Mouse (Mus musculus) stomach, embryonic 14.5 days (tissue): ENCODE data around the gene Ano7. TPM values are rescaled to one million over a fixed set of nuclear protein-coding genes. Genes with fewer than 3 reads are reported as not detected.
"Not testable (repeated sequence)": the region's sequence is repeated elsewhere in the genome, so short reads cannot be mapped to it uniquely, and the experiment has no call there.

ENCODE experiments used
- ATAC-seq: fragments of 200-750 bp; cut with Nextera tagmentation; 2 replicates; pipeline ENCODE4 v1.8.0; 2017; ENCODE audit warnings: low read depth, moderate TSS enrichment; ENCODE audit not compliant: insufficient number of reproducible peaks, insufficient read depth, low FRiP score
- H3K27ac ChIP-seq: fragments of 300-500 bp; sonication (generic); 2 replicates; pipeline ENCODE4 v1.5.1; 2014; ENCODE audit warnings: mild to moderate bottlenecking, low read length, moderate library complexity, mixed read lengths
- H3K27me3 ChIP-seq: fragments of 300-500 bp; sonication (generic); 2 replicates; pipeline ENCODE4 v1.6.1; 2014; ENCODE audit warnings: low read length, control low read depth, mixed read lengths; ENCODE audit not compliant: control insufficient read depth, insufficient read depth
- H3K36me3 ChIP-seq: fragments of 300-500 bp; sonication (generic); 2 replicates; pipeline ENCODE4 v1.6.1; 2014; ENCODE audit warnings: mild to moderate bottlenecking, control low read depth, low read length, moderate library complexity, mixed read lengths; ENCODE audit not compliant: control insufficient read depth, insufficient read depth
- H3K4me1 ChIP-seq: fragments of 300-500 bp; sonication (generic); 2 replicates; pipeline ENCODE4 v1.6.1; 2014; ENCODE audit warnings: low read length, control low read depth, mixed read lengths; ENCODE audit not compliant: control insufficient read depth, insufficient read depth
- H3K4me2 ChIP-seq: fragments of 300-500 bp; sonication (generic); replicated peaks from 2 replicates; pipeline ENCODE4 v1.6.1; 2014; ENCODE audit warnings: low read depth, low read length, control low read depth
- H3K4me3 ChIP-seq: fragments of 300-500 bp; sonication (generic); 2 replicates; pipeline ENCODE4 v1.5.1; 2014; ENCODE audit warnings: low read depth, low read length, control low read depth
- H3K9ac ChIP-seq: fragments of 300-500 bp; sonication (generic); replicated peaks from 2 replicates; pipeline ENCODE4 v1.6.1; 2014; ENCODE audit warnings: low read depth, mild to moderate bottlenecking, control low read depth, low read length, moderate library complexity, mixed read lengths
- H3K9me3 ChIP-seq: fragments of 300-500 bp; sonication (generic); 2 replicates; pipeline ENCODE4 v1.6.1; 2016; ENCODE audit warnings: low read depth, low read length, control low read depth; ENCODE audit not compliant: control insufficient read depth
- WGBS: fragments of 180-500 bp; shearing (Covaris S2); extraction: QIAGEN DNeasy Blood & Tissue Kit; methylation state at CpG from one replicate; pipeline ENCODE4 v1.1.7; 2014; 5-methylcytosine and 5-hydroxymethylcytosine counted together
- polyA plus RNA-seq: library from polyadenylated mRNA; unstranded; fragments of >200 nt; fragmentation: Nextera tagmentation; extraction: Ambion mirVana; gene quantifications from 2 replicates; pipeline ENCODE4 v1.2.1, GENCODE M21; 2014

Gene Ano7
- polyA plus RNA-seq, 1 experiment from 2014 or later, result 0.77 TPM

DNA sequence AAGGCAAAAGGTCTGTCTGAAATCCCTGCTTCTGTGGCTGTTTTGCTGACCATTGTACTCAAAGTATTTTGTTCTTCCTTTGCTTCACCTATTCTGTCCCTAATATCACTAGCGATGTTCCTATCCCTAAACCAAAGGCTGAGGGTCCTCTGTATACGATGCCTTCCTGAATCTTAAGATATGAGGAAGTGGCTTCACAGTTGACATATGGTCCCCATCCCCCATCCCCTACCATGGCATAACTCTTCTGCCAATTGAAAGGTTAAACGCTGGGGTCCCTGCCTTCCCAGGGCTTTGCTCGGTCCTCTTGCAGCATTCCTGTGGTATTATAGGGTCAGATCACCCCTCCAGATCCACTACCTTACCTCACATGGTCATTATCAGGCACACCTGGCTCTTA is 29.7 kb downstream of the Ano7 start:
- Histone ChIP-seq H3K9ac (no peak overlapping the region), H3K27me3 (no peaks in the 10 kb centered on the region), H3K4me1 (no peaks in the 10 kb centered on the region), H3K9me3 (no peaks in the 10 kb centered on the region), H3K27ac (no peak overlapping the region), H3K4me3 (no peak overlapping the region), H3K36me3 (peaks cover 18% of the 10 kb centered on the region), H3K4me2 (no peak overlapping the region)
- ATAC-seq, result no peak
- 74% methylated on average over 4 of the region's 4 CpGs for WGBS

DNA sequence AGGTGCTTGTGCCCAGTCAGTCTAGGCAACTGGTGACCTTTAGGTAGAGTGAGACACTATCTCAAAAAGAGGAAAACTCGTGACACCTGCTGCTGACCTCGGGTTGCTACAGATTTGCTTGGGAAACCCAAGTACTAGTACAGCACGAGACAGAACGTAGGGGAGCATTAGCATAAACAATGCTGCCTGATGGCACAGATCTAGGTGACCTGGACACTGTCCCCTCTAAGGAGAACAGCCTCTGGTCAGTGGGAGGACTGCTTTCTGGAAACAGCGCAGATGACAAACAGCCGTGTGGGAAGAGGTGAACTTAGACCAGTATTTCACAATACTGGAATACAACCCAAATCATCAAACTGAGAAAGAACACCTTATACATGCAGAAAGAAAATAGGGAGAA is 58.4 kb downstream of the Ano7 start:
- WGBS, result 82% methylated on average over 6 of the region's 6 CpGs
- Histone ChIP-seq H3K4me1 (no peaks in the 10 kb centered on the region), H3K4me2 (no peak overlapping the region), H3K27ac (no peak overlapping the region), H3K36me3 (peaks cover 75% of the 10 kb centered on the region), H3K9ac (no peak overlapping the region), H3K27me3 (no peaks in the 10 kb centered on the region), H3K9me3 (no peaks in the 10 kb centered on the region), H3K4me3 (no peak overlapping the region)
- no peak for ATAC-seq

DNA sequence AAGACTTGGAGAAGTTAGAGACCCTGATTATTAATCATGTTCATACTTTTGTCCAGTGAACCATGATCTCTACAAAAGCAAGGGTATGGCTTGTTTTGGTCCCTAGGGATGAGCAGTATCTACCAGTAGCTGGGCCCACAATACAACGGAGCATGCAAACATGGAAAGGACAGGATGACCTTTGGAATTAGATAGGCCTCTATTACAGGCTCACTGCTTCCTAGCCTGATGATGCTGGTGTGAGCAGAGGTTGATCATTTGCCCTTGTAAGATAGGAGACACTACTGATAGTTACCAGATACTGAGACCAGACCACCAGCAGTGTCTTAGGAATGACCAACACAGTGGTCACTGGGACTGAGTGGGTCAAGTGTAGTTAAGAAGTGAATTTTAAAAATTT is 65.6 kb downstream of the Ano7 start:
- no peaks in the 10 kb centered on the region for H3K27me3 ChIP-seq
- peaks cover 66% of the 10 kb centered on the region for H3K36me3 ChIP-seq
- H3K9me3 ChIP-seq, result no peaks in the 10 kb centered on the region
- no peak overlapping the region for H3K4me3 ChIP-seq
- no peak overlapping the region for H3K27ac ChIP-seq
- peaks cover 17% of the 10 kb centered on the region for H3K4me1 ChIP-seq
- no peak overlapping the region for H3K4me2 ChIP-seq
- no peak for ATAC-seq
- no peak overlapping the region for H3K9ac ChIP-seq
- 90% methylated on average over 1 of the region's 1 CpGs for WGBS

DNA sequence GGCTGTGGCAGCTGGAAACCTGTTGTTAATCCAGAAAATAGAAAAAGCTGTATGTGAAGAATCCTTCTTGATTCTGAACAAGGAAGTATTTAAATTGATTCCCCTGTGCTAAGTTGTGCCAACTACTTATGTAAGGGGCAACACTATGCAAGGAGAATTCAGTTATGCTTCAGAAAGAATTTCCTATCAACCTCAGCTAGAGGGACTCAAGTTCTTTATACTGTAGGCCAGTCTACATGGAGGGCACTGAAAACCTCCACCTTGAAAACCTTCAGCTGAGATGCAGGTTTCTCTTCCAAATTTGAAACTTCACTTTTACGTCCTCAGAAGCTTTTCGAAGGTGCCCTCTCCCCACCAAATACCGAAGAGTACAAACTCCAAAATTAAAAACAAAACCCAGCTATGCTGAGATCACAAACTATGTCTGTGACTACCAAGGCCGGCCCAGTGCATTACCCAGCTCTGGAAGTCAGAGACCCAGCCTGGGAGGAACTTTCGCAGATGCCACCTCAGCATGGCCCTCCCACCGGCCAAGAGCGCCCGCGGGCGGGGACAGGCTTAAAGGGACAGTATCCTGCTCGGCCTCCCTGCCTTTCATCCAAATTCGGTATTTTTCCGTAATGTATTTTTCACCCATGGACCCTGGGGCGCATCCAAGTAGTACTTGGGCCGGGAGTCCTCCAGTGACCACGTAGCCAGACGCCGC is 70.8 kb downstream of the Ano7 start:
- ATAC-seq, result peak; percentile 77
- Histone ChIP-seq H3K9ac (peak overlapping the region; percentile 67), H3K9me3 (no peaks in the 10 kb centered on the region), H3K36me3 (peaks cover 25% of the 10 kb centered on the region), H3K4me3 (peak overlapping the region; percentile 92), H3K4me2 (peak overlapping the region; percentile 62), H3K4me1 (peaks cover 24% of the 10 kb centered on the region), H3K27me3 (no peaks in the 10 kb centered on the region), H3K27ac (peak overlapping the region; percentile 94)
- 5% methylated on average over 18 of the region's 18 CpGs for WGBS

DNA sequence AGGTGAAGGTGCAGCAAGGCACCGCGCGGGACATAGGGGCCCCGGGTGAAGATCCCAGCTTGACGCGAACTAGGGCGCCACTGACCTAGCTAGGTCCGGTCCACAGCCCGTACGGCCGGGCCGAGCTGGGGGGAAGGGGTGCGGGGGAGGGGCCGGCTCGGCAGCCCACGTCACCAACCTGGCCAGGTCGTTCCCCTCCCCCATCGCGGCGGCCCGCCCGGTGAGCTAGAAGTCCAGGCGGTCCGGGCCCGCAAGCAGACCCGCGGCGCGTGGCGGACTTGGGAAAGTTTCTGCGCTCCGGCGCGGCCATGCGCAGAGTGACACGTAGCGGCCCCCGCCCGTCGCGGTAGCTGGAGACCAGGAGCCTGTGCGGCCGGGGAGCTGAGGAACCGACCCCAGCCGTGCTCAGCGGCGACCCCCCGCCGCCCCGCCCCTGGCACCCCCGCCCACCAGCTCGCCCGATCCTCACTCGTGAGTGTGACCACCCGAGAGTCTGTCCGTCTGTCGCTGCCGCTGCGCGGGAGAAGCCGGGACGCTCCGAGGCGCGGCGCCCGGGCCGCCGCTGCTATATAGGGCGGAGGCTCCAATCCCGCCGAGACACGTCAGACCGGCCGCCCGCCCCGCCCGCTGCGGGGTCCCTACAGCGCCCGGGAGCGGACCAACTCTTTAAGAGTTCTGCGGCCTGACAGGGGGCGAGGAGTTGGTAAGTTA is 71.5 kb downstream of the Ano7 start:
- Histone ChIP-seq H3K9ac (peak overlapping the region; percentile 67), H3K9me3 (no peaks in the 10 kb centered on the region), H3K4me2 (peak overlapping the region; percentile 62), H3K4me3 (peak overlapping the region; percentile 92), H3K4me1 (peaks cover 24% of the 10 kb centered on the region), H3K27ac (peak overlapping the region; percentile 94), H3K36me3 (peaks cover 21% of the 10 kb centered on the region), H3K27me3 (no peaks in the 10 kb centered on the region)
- under 1% methylated on average over 82 of the region's 84 CpGs for WGBS
- ATAC-seq, result peak; percentile 96

DNA sequence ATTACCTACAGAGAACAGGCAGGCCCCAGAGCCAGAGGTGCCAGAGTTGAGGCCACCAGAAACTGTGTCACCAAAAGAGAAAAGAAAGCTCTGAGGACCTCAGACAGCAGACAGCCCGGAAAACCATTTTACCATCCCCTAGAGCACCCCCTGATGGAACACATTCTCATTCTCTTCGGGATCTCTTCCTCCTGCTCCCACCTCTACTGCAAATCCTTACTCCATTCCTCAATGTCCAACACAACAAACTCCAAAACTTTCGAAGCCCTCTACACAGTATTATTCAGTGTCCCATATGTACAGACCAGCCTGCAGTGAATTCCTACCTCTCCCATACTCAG is 72.1 kb downstream of the Ano7 start:
- peak; percentile 47; the same call in 1 of the 2 replicates for ATAC-seq
- WGBS, result 7% methylated on average over 3 of the region's 3 CpGs
- Histone ChIP-seq H3K4me3 (peak overlapping the region; percentile 92), H3K9me3 (no peaks in the 10 kb centered on the region), H3K9ac (peak overlapping the region; percentile 67; the same call in 1 of the 2 replicates), H3K4me1 (peaks cover 24% of the 10 kb centered on the region), H3K27ac (peak overlapping the region; percentile 94), H3K27me3 (no peaks in the 10 kb centered on the region), H3K36me3 (peaks cover 17% of the 10 kb centered on the region), H3K4me2 (peak overlapping the region; percentile 62)

DNA sequence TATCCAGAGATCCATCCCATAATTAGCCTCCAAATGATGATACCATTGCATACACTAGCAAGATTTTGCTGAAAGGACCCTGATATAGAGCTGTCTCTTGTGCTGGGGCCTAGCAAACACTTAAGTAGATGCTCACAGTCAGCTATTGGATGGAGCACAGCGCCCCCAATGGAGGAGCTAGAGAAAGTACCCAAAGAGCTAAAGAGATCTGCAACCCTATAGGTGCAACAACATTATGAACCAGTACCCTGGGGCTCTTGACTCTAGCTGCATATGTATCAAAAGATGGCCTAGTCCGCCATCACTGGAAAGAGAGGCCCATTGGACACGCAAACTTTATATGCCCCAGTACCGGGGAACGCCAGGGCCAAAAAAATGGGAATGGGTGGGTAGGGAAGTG is 76.4 kb downstream of the Ano7 start:
- H3K36me3 ChIP-seq, ATAC-seq, H3K27ac ChIP-seq, H3K4me1 ChIP-seq, H3K27me3 ChIP-seq, H3K9me3 ChIP-seq, H3K4me3 ChIP-seq, H3K9ac ChIP-seq, H3K4me2 ChIP-seq: not testable (repeated sequence)
- WGBS, result 86% methylated on average over 5 of the region's 5 CpGs

DNA sequence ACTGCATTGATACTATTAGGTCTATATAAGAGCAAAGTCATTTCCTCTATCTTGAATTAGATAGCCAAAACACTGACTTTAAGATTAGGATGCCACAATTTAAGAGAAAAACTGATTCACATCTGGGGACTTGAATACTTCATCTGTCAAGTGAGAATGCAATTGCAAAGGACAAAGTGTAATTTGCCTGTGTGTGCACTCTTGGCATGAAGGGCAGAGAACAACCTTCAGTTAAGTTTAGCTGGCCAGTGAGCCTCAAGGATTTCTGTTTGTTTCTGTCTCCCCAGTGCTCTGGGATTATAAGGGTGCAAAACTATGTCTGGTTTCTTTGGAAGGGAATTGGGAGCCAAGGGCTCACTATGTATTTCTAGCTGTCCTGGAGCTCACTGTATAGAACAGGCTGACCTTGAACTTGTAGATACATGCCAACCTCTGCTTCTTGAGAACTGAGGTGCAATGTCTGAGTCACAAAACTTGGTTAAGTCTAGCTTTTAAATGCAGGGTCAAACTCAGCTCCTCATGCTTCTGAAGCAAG is 80.1 kb downstream of the Ano7 start:
- Histone ChIP-seq H3K4me1 (no peaks in the 10 kb centered on the region), H3K4me3 (no peak overlapping the region), H3K9ac (no peak overlapping the region), H3K27me3 (no peaks in the 10 kb centered on the region), H3K4me2 (no peak overlapping the region), H3K9me3 (no peaks in the 10 kb centered on the region), H3K36me3 (no peaks in the 10 kb centered on the region), H3K27ac (no peak overlapping the region)
- no peak for ATAC-seq
